Comparison of ENCODE assay signal across 16 mouse cellular contexts in genomic region chr1:141375966-141376365, GRCm38 (mm10).
"Had no signal": no experiment of that assay in that cellular context is flagged by ENCODE, and none has a peak within 500 bp of the region (broad histone marks: within the 10 kb centered on the region; RNA-seq: fewer than 3 reads in every experiment).

No protein-coding gene starts in this region.

- H3K4me3 ChIP-seq: neural tube, embryonic 12.5 days; neural tube, embryonic 13.5 days; neural tube, embryonic 15.5 days; stomach, embryonic 15.5 days had no signal

- H3K36me3 ChIP-seq: neural tube, embryonic 12.5 days; neural tube, embryonic 13.5 days; neural tube, embryonic 15.5 days; stomach, embryonic 15.5 days had no signal

- H3K27me3 ChIP-seq: neural tube, embryonic 12.5 days; neural tube, embryonic 13.5 days; neural tube, embryonic 15.5 days; stomach, embryonic 15.5 days had no signal

- DNase-seq: right cerebral cortex, adult 18-20 months; right cerebral cortex, postnatal 14 days; right cerebral cortex, postnatal 25 days; right cerebral cortex, postnatal 4 days; spleen, adult 18-20 months; thymus, adult 18-20 months; thymus, adult 2 months; thymus, postnatal 14 days; thymus, postnatal 25 days; thymus, postnatal 36 days; thymus, postnatal 4 days had no signal

- H3K27ac ChIP-seq: neural tube, embryonic 12.5 days; neural tube, embryonic 13.5 days; neural tube, embryonic 15.5 days; stomach, embryonic 15.5 days; stomach, postnatal 0 days had no signal

- H3K4me2 ChIP-seq: neural tube, embryonic 12.5 days; neural tube, embryonic 13.5 days; neural tube, embryonic 15.5 days; stomach, embryonic 15.5 days had no signal

- H3K9ac ChIP-seq: neural tube, embryonic 12.5 days; neural tube, embryonic 13.5 days; neural tube, embryonic 15.5 days; stomach, embryonic 15.5 days had no signal

- H3K9me3 ChIP-seq: neural tube, embryonic 12.5 days; neural tube, embryonic 13.5 days; neural tube, embryonic 15.5 days; stomach, embryonic 15.5 days had no signal

- H3K4me1 ChIP-seq: neural tube, embryonic 12.5 days; neural tube, embryonic 13.5 days; neural tube, embryonic 15.5 days; stomach, embryonic 15.5 days had no signal
